Mouse (Mus musculus): ENCODE data around the gene Ston2.

Ston2 gene

DNA sequence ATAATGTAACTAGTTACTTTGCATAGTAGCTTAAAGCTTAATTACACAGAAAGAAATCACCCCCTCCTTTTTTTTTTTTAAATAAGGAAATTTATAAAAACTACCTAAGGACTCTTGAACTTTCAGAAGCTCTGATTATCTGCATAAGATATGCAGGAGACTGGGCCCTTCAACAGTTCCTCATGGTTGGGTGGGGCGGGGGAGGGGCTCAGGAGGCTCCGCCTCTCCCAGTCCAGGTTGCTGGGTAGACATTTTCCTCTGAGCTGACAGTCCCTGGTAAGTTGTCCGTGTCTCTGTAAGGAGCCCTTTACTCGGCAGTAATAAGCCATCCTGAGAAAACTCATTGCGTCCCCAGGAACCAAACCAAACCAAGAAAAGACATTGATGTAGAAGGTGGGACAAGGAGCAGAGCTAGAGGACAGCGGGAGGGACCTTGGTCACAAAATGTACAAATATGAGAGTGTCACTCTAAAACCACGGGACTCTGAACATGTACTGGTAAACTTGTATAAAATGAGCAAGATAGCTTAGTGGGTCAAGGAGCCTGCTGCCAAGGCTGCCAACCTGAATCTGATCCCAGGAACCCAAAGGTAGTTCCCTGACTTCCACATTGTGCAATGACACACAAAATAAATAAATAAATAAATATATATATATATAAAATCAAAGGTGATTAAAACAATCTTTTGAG, 88.6 kb downstream of the Ston2 start:
- no peak for DNase-seq (ENCODE audit: low spot score)

DNA sequence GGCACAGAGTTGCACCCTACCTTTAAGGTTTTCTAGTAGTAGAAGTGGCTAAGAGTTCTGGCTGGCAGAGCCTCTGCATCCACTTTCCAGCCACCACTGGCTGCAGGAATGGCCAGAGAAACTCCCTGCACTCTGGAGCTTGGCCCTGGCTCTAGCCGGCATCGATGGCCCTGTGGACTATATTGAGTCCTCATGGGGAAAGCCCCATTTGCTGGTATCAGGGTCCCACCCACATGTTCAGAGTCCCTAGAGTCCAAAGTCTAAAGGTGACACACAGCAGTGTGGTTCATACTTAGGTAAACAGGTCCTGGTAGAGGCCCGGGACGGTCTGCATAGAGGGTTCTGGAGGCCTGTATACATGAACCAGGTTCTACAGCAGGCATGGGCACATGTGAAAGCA, 92.0 kb downstream of the Ston2 start:
- no peak for DNase-seq (ENCODE audit: low spot score)

DNA sequence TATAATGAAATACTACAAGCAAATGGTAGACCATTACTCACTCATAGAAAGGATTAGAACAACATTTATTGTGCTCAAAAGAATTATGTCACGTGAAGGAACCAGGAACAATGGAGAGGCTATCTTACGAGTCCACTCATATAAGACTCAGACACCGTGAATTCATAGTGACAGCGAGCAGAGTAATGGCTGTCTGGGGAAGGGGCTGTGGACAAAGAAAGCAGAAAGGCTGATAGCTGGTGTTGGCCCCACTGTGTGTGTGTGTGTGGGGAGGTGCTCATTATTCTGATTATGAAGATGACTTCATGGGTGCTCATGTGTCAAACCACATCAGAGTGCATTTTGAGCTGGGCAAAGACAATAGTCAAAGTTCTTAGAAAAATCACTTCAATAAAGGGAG, 92.4 kb downstream of the Ston2 start:
- no peak for DNase-seq (ENCODE audit: low spot score)

DNA sequence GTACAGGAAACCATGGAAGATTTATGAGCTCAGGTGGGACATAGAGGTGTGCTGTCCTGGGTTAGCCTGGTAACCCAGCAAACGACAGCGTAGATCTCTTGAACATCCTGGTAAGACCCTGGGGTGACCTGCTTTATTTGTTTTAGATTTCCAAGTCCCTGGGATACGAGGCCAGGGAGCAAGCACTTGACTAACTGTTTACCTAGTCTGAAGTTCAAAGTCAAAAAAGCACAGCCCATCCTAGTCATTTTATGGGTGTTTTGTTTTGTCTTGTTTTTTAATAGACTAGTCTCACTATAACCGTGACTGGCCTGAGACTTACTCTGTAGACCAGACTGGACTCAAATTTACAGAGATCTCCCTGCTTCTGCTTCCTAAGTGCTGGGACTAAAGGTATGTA, 93.4 kb downstream of the Ston2 start:
- no peak for DNase-seq (ENCODE audit: low spot score)

DNA sequence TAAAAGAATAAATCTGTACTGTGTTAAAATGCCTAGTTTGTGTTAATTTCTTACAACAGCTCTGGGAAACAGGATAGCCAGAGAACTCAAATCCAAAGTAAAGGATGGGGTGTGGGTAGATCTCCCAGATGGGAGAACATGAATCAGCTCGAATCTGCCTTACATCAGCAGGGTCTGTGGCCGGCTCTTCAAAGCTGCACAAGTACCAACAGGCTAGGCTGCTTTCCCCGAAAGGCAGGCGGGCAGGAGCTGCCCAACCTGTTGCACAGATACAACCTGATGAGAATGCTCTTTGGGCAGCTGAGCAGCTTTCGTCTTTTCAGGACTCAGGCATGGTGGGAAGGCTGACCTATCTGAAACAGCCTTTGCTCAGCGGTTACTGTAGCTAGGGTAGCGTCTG, 94.6 kb downstream of the Ston2 start:
- DNase-seq (ENCODE audit: low spot score) = no peak

DNA sequence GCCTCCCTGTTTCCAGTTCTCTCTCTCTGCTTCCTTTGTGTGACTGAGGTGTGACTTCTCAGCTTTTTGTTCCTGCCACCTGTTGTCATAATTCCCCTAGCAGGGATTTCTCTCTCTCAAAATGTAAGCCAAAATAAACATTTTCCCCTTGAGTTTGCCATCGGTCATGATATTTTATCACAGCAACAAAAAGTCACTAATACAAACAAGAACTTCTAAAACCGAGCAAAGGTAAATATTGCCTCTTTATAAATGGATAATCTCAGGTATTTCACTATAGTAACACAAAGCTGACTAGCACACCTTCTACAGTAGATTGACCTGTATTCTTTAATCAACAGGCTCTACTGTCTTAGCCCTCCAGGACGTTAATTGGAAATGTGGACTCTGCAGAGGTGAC, 95.2 kb downstream of the Ston2 start:
- DNase-seq (ENCODE audit: low spot score) = no peak

DNA sequence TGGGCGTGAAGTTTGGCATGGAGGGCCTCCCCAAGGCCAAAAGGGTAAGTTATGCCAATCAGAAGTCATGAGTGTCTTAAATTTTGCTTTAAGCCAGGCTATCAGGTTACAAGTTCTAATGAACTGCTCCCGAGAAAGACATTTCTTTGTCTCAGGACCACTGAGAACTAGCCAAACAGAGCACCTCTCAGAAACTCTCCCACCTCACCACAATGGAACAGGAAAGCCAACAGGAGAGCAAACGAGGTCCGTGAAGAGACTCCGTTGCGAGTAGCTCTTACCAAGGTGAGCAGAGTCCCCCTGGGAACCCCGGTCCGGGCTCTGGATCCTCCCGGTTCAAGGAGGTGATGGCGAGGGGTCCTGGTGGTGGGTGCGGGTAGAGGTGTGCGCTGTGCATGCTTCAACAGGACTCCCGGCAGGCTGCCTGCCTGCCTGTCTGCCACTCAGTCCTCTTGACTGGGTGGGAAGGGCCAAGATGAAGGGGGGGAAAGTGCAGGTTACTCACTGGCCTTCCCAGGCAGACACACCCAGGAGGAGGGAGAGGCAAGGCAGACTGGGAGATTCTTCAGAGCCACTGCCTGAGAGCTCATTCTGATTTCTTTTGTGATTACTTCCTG, 102.4 kb downstream of the Ston2 start:
- DNase-seq (ENCODE audit: low spot score) = no peak

DNA sequence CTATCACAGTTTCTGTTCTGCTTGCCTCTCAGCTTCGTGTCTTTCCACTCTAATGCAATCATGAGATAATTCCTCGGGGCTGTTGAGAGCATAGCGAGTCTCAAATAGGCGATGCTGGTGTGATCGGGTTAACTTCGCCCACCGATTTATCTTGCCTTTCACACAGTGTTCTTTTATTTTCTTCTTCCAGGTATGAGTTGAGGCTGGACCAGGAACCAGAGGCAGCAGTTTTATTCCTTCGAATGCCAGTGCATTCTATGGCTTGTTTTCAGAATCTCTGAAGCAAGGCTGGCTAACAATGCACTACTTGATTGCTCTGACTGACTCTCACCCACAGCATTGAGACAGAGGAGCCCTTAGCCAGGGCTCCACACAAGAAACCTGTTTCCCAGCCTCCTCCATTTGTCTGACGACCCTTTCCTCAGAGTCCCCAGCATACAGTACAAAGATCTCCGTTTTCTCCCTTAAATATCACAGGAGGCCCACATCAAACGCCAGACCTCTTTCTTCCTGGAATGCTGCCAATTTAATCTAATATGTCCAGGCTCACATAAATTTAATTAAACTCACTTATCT, 103.3 kb downstream of the Ston2 start:
- no peak for DNase-seq (ENCODE audit: low spot score)

DNA sequence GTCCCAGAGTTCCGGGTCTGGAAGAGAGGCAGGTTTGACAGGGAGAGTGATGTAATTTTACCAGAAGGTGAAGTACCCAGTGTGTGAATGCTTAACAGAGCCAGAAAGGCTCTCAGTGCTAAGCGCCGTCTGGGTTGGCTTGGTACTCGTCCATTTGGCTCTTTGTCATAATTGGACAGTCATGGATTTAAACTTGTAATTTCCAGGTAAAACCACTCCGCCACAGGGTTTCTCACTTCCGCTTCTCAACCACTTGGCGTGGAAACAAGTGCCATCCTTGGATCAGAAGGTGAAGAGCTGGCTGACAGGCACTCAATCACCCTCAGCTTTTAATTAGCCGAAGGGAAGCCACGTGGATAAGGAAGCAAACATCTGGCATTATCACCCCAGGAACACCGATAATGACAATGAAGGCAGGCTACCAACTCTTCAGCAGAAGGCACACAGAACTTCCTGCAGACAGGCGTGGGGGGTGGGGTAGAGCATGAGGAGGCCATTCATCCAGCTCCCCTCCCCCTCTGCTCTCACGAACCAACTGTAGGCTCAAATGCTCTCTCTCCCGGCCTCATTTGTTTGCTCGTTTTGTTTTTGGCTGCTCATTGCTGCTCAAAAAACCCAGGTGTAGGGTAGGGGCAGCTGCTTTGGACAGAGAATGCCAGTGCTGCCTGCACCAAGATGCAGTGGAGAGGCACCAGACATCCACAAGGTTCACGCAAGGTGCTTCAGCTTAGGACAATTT, 103.9 kb downstream of the Ston2 start:
- no peak for DNase-seq (ENCODE audit: low spot score)

DNA sequence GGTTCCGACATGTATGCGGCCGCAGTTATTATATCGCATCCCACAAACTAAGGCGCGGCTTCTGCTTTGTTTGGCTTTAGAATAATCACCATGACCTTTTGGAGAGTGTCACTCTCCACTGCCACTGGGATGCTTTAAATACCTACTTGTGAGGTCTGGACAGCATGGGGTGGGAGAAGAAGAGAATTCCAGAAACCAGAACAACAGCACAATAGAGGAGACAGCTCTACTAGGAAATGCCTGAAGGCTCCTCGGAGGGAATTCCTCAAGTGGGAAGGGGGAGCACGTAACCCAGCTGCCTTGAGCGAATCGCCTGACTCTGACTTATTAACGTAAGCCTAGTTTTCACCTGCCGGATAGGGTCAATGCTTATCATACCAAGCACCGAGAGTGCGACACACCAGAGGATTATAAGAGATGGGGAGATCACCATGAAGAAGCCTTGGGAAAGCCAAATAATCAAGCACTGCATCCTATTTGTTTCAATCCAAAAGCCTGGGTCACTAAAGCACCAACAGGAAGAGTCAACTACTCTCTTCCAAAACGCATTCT, 104.6 kb downstream of the Ston2 start:
- no peak for DNase-seq (ENCODE audit: low spot score)

DNA sequence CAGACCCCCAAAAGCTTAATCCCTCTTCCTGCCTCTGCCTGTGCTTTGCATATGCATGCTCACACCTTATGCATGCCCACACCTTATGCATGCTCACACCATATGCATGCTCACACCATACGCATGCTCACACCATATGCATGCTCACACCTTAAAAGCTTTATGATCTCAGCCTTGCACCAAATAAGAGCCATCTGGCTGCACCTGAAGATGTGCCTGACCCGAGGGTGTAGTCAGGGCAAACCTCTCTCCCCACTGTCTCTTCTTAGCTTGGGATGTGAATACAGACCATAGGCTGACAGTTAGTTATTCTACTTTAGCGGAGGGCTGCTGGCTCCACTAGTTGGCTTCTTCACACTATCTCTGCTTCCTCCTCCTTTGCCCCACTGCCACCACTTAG, 105.1 kb downstream of the Ston2 start:
- DNase-seq (ENCODE audit: low spot score) = no peak

DNA sequence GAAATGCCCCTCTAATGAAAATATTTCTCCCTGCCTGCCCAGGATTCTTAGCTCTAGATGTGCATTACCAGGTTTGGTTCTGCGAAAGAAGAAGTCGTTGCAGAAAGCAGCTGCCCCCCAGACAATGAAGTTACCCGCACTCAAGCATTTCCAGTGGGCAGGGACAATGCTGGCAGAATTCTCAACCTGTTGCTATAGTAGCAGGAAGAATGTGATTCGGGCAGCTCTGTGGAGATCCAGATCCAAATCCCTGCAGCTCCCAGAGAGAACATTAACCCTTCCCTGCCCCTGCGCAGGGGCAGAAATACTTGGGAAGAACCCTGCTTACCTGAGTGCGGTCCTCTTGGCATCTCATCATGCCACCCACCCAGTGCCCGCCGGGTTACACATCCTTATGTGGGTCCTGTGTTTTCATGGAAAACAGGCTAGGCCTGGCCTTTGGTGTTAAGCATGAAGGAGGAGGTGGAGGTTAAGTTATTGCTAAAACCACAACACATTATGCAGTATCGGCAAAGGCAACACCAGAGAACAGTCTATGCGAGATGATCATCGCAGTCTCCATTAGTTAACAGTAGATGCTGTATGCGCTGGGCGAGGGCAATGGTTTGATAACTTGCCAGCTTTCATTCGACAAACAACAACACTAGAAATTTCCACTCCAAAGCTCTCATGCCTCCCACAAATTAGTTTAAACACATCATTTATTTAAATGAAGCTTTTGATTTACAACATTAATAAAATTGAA, 108.7 kb downstream of the Ston2 start:
- DNase-seq (ENCODE audit: low spot score) = no peak

DNA sequence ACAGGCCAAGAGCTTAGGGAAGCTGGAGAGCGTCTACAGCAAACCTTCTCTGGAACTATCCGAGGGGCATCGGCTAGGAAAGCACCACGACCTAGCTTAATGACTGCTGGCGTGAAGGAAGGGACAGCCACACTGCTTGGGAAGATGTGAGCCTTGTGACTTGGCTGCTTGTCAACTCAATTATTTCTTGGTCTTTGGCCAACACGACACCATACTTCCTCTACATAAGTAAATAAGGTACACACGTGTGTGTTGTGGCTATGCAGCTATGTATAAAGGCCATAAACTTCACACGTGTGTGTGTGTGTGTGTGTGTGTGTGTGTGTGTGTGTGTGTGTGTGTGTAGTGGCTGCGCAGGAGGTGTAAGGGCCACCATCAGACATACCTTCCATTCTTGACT, 112.2 kb downstream of the Ston2 start:
- DNase-seq (ENCODE audit: low spot score) = no peak

DNA sequence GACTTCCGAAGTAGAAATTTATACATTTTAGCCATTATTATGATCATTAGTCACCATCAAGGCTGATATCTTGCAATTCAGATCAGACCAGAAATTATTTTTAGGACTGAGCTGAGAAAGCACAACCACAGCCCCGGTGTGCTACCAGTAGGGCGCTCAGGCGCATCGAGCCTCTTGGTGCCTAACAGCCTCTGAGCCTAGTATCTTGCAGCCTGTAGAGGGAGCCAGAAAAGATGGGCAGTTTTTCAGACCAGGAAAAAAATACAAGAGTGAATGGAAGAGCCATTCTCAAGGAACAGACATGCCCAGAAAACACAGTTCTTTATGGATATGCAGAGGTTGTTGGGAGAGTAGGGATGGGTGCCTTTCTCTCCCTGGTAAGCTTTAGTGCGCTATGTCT, 115.0 kb downstream of the Ston2 start:
- no peak for DNase-seq (ENCODE audit: low spot score)

DNA sequence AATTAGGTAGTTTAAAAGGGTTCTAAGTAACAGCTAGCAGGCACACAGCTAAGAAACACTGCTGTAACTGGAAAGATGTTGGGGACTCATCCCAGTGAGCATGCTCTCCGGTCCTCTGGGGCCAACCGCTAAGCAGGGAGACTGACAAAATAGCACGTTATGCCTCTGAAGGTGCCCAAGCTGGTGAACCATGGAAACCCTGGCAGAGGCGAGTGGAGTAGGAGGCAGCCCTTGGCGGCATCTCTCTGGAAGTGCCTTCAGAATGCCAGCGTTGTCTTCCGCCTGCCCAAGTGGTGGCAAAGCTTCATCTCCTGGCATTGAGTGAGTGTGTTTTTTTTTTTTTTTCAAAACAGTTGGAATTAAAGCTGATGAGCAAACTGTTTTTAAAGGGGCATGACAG, 115.7 kb downstream of the Ston2 start:
- DNase-seq (ENCODE audit: low spot score) = no peak

DNA sequence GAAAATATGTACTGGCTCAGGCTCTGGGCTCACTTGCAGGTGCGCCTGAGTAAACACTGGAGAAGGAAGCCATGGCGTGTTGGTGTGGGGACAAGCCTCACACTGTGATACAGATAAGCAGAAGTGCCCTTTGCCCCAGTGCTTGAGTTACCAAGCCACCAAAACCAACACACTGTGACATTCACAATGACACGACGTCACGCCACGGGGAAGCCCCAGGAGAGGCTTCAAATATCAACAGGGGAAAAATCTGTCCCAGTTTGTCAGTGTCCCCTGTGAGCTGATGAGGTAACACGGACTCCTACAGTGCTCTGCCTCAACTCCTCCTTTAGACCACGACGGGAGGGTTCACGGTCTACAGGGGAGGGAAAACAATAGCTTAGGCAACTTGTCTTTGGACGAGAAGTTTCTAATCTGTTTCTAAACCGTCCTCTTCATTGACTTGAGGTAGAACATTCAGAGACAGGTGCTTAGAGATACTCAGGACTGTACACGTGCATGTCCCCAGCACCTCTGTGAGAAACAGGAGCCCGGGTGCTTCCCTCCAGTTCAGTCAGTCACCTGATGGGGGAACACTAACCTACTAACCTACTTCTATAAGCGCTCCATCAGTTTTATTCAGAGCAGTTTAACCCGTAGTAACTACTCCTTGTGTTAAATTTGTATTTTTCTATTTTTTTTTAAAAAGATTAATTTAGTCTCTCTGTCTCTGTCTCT, 119.5 kb downstream of the Ston2 start:
- DNase-seq (ENCODE audit: low spot score) = no peak

DNA sequence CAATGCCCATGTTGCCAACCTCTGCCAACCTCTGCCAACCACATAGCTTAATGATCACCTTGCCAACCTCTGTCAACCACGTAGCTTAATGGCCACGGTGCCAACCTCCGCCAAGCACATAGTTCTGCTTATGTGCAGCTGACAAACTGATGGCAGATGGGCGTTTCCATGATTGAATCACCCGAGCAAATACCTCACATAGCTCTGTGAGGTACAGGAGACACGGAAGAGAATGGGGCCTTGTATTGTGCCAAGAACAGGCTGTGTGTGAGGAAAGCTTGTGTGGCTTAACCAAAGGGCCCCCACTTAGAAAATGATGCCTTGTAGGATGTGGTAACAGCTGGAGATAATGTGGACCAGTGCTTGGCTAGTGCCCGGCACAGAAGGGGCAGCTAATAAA, 120.4 kb downstream of the Ston2 start:
- DNase-seq (ENCODE audit: low spot score) = no peak

DNA sequence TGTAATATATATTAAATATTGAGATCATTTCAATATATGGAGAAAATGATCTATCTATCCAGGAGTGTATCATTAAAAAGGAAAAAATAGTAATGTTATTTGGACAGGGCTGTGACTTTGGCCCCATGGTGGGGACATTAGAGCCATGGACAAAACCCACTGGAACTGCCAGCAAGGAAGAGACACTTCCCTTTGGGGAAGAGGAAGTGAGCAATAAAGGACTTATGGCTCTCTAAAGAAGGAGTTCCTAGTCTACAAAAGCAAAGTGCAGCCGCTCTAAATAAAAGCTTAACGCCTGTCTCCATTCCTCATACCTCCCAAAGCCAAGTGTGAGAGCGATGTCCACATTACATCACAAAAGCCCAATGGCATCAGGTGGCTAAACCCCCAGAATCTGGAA, 121.6 kb downstream of the Ston2 start:
- no peak for DNase-seq (ENCODE audit: low spot score)

DNA sequence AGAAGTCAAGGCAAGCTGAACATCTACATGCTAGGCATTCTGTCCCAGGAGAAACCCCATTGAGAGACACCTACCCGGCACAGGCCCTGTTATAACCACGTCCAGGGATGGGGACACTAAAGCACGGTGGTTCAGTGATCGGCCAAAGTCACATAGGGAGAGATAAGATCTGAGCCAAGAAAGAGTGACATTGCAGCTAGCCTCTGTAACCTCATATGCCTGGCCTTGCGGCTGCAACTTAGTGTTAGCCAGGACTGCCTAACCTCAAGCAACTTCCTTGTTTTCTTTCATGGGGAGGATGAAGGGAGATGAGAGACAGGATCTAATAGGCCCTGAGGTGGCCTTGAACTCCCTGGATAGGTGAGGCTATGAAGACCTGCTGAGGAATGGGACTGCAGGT, 122.8 kb downstream of the Ston2 start:
- DNase-seq (ENCODE audit: low spot score) = no peak

DNA sequence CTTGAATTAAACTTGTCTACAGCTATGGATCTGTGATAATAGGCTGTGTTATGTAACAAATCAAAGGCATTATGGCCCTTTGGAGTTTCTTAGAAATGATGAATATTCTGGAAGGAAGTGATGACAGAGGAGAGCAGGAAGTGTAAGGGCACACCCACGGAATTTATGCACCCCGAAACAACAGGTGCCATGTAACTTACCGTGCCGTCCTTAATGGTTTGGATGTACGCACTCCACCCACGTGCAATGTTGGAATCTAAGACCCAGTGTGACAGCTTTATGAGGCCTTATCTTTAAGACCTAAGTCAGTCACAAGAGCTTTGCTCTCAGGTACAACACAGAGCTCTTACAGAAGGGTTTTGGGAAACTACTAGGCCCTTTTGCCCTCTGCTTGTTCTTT, 124.9 kb downstream of the Ston2 start:
- DNase-seq (ENCODE audit: low spot score) = no peak

DNA sequence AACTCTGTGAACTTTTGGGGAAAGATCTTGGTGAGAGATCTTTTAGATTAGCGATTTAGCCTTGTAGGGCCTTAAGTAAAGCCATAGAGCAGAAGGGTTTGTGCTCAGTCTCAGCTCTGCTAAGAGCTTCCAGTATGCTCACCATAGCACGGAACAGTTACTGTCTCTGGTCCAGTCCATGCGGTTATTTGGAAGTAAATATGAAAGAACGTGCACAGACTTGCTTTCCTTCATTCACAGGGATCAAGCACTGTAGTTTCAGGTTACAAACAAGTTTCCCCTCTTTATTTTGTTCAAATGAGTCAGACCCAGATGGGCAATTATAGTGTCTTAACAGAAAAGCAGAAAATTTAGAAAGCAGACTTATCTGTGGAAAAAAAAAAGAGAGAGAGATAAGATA, 125.3 kb downstream of the Ston2 start:
- DNase-seq (ENCODE audit: low spot score) = no peak
